Mouse (Mus musculus): ENCODE results near the gene Mta1.

Mta1 gene

GRCm38 (mm10) chr12:113133861-113134403 is 35.9 kb downstream of the Mta1 start:
- in situ Hi-C loops (cut with MseI, MboI) = no loop called here

- in situ Hi-C loops (cut with MseI, MboI) = no loop called here
Observed at GRCm38 (mm10) chr12:113134502-113134901, 36.4 kb downstream of the Mta1 start.

- in situ Hi-C loops (cut with MseI, MboI) = no loop called here
Observed at GRCm38 (mm10) chr12:113135401-113135800, 37.3 kb downstream of the Mta1 start.

GRCm38 (mm10) chr12:113136492-113137020 is 38.5 kb downstream of the Mta1 start:
- in situ Hi-C loops (cut with MseI, MboI) = no loop called here

- in situ Hi-C loops (cut with MseI, MboI) = no loop called here
Observed at GRCm38 (mm10) chr12:113137260-113138213, 39.5 kb downstream of the Mta1 start.

- in situ Hi-C loops (cut with MseI, MboI) = no loop called here
Observed at GRCm38 (mm10) chr12:113138291-113138690, 40.2 kb downstream of the Mta1 start.

- in situ Hi-C loops (cut with MseI, MboI) = no loop called here
Observed at GRCm38 (mm10) chr12:113138901-113139864, 41.1 kb downstream of the Mta1 start.

GRCm38 (mm10) chr12:113139908-113140615 is 42.0 kb downstream of the Mta1 start, which contains the start of gene Crip2:
Gene Crip2, plus strand, starts transcription at chr12:113140236.
- in situ Hi-C loops (cut with MseI, MboI) = no loop called here

GRCm38 (mm10) chr12:113140616-113141411 is 42.7 kb downstream of the Mta1 start:
- in situ Hi-C loops (cut with MseI, MboI) = no loop called here

GRCm38 (mm10) chr12:113141531-113141973 is 43.5 kb downstream of the Mta1 start:
- in situ Hi-C loops (cut with MseI, MboI) = no loop called here

- in situ Hi-C loops (cut with MseI, MboI) = no loop called here
Observed at GRCm38 (mm10) chr12:113142021-113142975, 44.2 kb downstream of the Mta1 start.

- in situ Hi-C loops (cut with MseI, MboI) = no loop called here
Observed at GRCm38 (mm10) chr12:113143164-113143563, 45.1 kb downstream of the Mta1 start.

GRCm38 (mm10) chr12:113144001-113144756 is 46.1 kb downstream of the Mta1 start:
- in situ Hi-C loops (cut with MseI, MboI) = no loop called here

- in situ Hi-C loops (cut with MseI, MboI) = loop anchor here in 1 of 2 experiments (5.0 kb wide), 1 partner anchor 42 kb away; the partner anchor contains the start of gene Tmem121
Observed at GRCm38 (mm10) chr12:113144886-113145285, 46.8 kb downstream of the Mta1 start.

- in situ Hi-C loops (cut with MseI, MboI) = loop anchor here in 1 of 2 experiments (5.0 kb wide), 1 partner anchor 42 kb away; the partner anchor contains the start of gene Tmem121
Observed at GRCm38 (mm10) chr12:113145591-113145990, 47.5 kb downstream of the Mta1 start.

GRCm38 (mm10) chr12:113146112-113147057 is 48.3 kb downstream of the Mta1 start, which contains the start of gene Crip1:
Gene Crip1, plus strand, starts transcription at chr12:113146316.
- in situ Hi-C loops (cut with MseI, MboI) = loop anchor here in 1 of 2 experiments (5.0 kb wide), 1 partner anchor 41 kb away; the partner anchor contains the start of gene Tmem121

Data from mouse trophoblast stem cell (cell line).